Mouse (Mus musculus): Measurements from ENCODE around the gene Tesk2. TPM values are rescaled to one million over a fixed set of nuclear protein-coding genes. Genes with fewer than 3 reads are reported as not detected.

Tesk2 gene
- polyA plus RNA-seq, 1 experiment from 2014 or later = 12.5 TPM

DNA sequence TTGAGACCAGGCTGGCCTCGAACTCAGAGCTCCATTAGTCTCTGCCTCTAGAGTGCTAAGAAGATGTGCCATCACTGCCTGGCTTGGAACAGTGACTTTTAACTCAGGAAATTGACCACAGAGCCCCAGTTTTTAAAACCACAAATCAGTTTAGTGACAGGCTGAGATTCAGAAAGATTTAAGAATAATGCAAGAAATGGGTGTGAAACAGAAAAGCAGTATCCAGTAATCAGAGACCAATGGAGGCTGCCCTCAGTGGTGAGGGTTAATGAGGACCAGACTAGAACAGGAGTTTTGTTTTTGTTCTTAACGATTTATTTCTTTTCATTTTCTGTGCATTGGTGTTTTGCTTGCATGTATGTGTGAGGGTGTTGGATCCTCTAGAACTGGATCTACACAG is 36.1 kb upstream of the Tesk2 start:
- peak overlapping the region; percentile 84; the same call in 1 of the 2 replicates for H3K27ac ChIP-seq (replicated peaks; ENCODE audit: low read depth, low read length)
- H3K4me2 ChIP-seq (ENCODE audit: low read depth, severe bottlenecking) = no peak overlapping the region
- peaks cover 6% of the 10 kb centered on the region; the same call in 1 of the 2 replicates for H3K4me1 ChIP-seq (ENCODE audit: control insufficient read depth, insufficient read depth, low read length)
- H3K27me3 ChIP-seq (ENCODE audit: control insufficient read depth, insufficient read depth, low read length) = no peaks in the 10 kb centered on the region
- WGBS = 66% methylated on average over 2 of the region's 2 CpGs
- DNase-seq (ENCODE audit: low spot score) (no peak), ATAC-seq (ENCODE audit: insufficient number of reproducible peaks, low FRiP score, low TSS enrichment, low read depth) (no peak)
- no peak overlapping the region; the same call in 1 of the 2 replicates for H3K9ac ChIP-seq (ENCODE audit: low read length)
- H3K36me3 ChIP-seq (ENCODE audit: control insufficient read depth, insufficient read depth, low read length) = peaks cover 3% of the 10 kb centered on the region; the same call in 1 of the 2 replicates
- H3K4me3 ChIP-seq (ENCODE audit: low read depth, low read length) = peak overlapping the region; percentile 53; the same call in 1 of the 2 replicates
- H3K9me3 ChIP-seq (ENCODE audit: control insufficient read depth, low read length) = no peaks in the 10 kb centered on the region

GRCm38 (mm10) chr4:116685402-116686061 is 35.2 kb upstream of the Tesk2 start, which contains the start of gene Prdx1:
Gene Prdx1, plus strand, starts transcription at chr4:116685544.
- DNase-seq (ENCODE audit: low spot score) (peak; percentile 98), ATAC-seq (ENCODE audit: insufficient number of reproducible peaks, low FRiP score, low TSS enrichment, low read depth) (peak; percentile 94)
- Histone ChIP-seq H3K27me3 (ENCODE audit: control insufficient read depth, insufficient read depth, low read length) (no peaks in the 10 kb centered on the region), H3K4me2 (ENCODE audit: low read depth, severe bottlenecking) (peak within 1 kb of the TSS; percentile 65), H3K36me3 (ENCODE audit: control insufficient read depth, insufficient read depth, low read length) (peaks cover 3% of the 10 kb centered on the region; the same call in 1 of the 2 replicates), H3K4me3 (ENCODE audit: low read depth, low read length) (peak within 1 kb of the TSS; percentile 53), H3K9ac (ENCODE audit: low read length) (peak within 1 kb of the TSS; percentile 75), H3K4me1 (ENCODE audit: control insufficient read depth, insufficient read depth, low read length) (peaks cover 6% of the 10 kb centered on the region; the same call in 1 of the 2 replicates), H3K27ac (replicated peaks; ENCODE audit: low read depth, low read length) (peak within 1 kb of the TSS; percentile 84), H3K9me3 (ENCODE audit: control insufficient read depth, low read length) (no peaks in the 10 kb centered on the region)
- under 1% methylated on average over 56 of the region's 56 CpGs for WGBS

DNA sequence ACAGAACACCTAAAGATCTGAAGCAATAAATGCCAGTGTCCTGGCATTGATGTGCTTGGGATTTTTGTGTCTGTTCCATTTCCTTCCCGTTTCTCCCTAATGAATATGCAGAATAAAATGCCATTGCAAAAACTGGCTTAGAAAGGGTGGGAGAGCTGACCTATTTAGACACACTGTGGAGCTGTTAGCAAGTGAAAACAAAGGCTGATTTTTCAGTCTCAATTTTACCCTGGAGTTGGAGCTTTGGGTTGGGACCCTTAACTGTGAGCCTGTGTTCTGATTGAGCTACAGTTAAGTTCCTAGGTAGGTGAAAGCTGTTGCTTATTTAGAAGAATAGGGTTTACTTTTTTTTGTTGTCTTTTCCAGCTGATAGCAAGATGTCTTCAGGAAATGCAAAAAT is 33.7 kb upstream of the Tesk2 start:
- ATAC-seq (ENCODE audit: insufficient number of reproducible peaks, low FRiP score, low TSS enrichment, low read depth) = no peak
- Histone ChIP-seq H3K4me3 (ENCODE audit: low read depth, low read length) (peak overlapping the region; percentile 53; the same call in 1 of the 2 replicates), H3K9me3 (ENCODE audit: control insufficient read depth, low read length) (no peaks in the 10 kb centered on the region), H3K4me1 (ENCODE audit: control insufficient read depth, insufficient read depth, low read length) (peaks cover 6% of the 10 kb centered on the region; the same call in 1 of the 2 replicates), H3K9ac (ENCODE audit: low read length) (no peak overlapping the region; the same call in 1 of the 2 replicates), H3K4me2 (ENCODE audit: low read depth, severe bottlenecking) (peak overlapping the region; percentile 65), H3K36me3 (ENCODE audit: control insufficient read depth, insufficient read depth, low read length) (peaks cover 6% of the 10 kb centered on the region; the same call in 1 of the 2 replicates), H3K27me3 (ENCODE audit: control insufficient read depth, insufficient read depth, low read length) (no peaks in the 10 kb centered on the region), H3K27ac (replicated peaks; ENCODE audit: low read depth, low read length) (no peak overlapping the region)
- DNase-seq (ENCODE audit: low spot score) = no peak
- 39% methylated on average over 1 of the region's 1 CpGs for WGBS

GRCm38 (mm10) chr4:116689309-116689876 is 31.4 kb upstream of the Tesk2 start:
- DNase-seq (ENCODE audit: low spot score) = no peak
- Histone ChIP-seq H3K4me1 (ENCODE audit: control insufficient read depth, insufficient read depth, low read length) (peaks cover 6% of the 10 kb centered on the region; the same call in 1 of the 2 replicates), H3K4me2 (ENCODE audit: low read depth, severe bottlenecking) (no peak overlapping the region), H3K36me3 (ENCODE audit: control insufficient read depth, insufficient read depth, low read length) (peaks cover 14% of the 10 kb centered on the region), H3K27ac (replicated peaks; ENCODE audit: low read depth, low read length) (no peak overlapping the region), H3K9me3 (ENCODE audit: control insufficient read depth, low read length) (no peaks in the 10 kb centered on the region), H3K27me3 (ENCODE audit: control insufficient read depth, insufficient read depth, low read length) (no peaks in the 10 kb centered on the region), H3K4me3 (ENCODE audit: low read depth, low read length) (no peak overlapping the region), H3K9ac (ENCODE audit: low read length) (no peak overlapping the region)
- WGBS = 85% methylated on average over 4 of the region's 4 CpGs
- no peak for ATAC-seq (ENCODE audit: insufficient number of reproducible peaks, low FRiP score, low TSS enrichment, low read depth)

DNA sequence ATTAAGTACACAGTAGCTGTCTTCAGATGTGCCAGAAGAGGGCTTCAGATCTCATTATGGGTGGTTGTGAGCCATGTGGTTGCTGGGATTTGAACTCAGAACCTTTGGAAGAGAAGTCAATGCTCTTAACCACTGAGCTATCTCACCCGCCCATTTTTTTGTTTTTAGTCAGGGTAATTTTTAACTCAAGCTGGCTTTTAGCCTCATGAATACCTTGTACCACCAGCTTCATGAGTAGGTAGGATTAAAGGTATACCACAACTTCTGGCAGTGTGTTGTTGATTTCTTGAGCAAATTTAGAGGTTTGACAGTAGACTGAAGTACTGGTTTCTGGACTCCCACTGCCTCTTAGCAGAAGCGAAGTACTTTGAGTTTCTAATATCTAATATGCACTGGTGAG is 28.6 kb upstream of the Tesk2 start:
- ATAC-seq (ENCODE audit: insufficient number of reproducible peaks, low FRiP score, low TSS enrichment, low read depth) (no peak), DNase-seq (ENCODE audit: low spot score) (no peak)
- Histone ChIP-seq H3K4me1 (ENCODE audit: control insufficient read depth, insufficient read depth, low read length) (no peaks in the 10 kb centered on the region), H3K36me3 (ENCODE audit: control insufficient read depth, insufficient read depth, low read length) (peaks cover 19% of the 10 kb centered on the region), H3K9ac (ENCODE audit: low read length) (no peak overlapping the region), H3K4me2 (ENCODE audit: low read depth, severe bottlenecking) (no peak overlapping the region), H3K27me3 (ENCODE audit: control insufficient read depth, insufficient read depth, low read length) (no peaks in the 10 kb centered on the region), H3K9me3 (ENCODE audit: control insufficient read depth, low read length) (no peaks in the 10 kb centered on the region), H3K4me3 (ENCODE audit: low read depth, low read length) (no peak overlapping the region), H3K27ac (replicated peaks; ENCODE audit: low read depth, low read length) (no peak overlapping the region)
- WGBS = 87% methylated on average over 2 of the region's 2 CpGs

DNA sequence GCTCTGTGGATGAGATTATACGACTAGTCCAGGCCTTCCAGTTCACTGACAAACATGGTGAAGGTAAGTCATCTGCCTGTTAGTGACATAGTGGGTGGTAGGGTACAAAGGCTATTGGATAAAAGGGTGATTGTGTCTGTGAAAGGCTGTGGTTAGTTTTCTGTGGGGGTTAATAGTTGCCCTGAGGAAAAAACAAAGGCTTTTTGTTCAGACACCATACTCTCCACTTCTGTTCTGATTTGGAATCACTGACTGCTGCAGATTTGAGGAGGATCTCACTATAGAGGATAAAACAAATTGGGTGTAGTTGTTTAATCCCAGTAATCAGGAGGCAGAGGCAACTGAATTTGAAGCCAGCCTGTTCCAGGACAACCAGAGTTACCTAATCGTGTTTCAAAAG is 27.0 kb upstream of the Tesk2 start:
- Histone ChIP-seq H3K4me2 (ENCODE audit: low read depth, severe bottlenecking) (no peak overlapping the region), H3K27me3 (ENCODE audit: control insufficient read depth, insufficient read depth, low read length) (no peaks in the 10 kb centered on the region), H3K36me3 (ENCODE audit: control insufficient read depth, insufficient read depth, low read length) (peaks cover 19% of the 10 kb centered on the region), H3K9ac (ENCODE audit: low read length) (no peak overlapping the region), H3K9me3 (ENCODE audit: control insufficient read depth, low read length) (no peaks in the 10 kb centered on the region), H3K27ac (replicated peaks; ENCODE audit: low read depth, low read length) (no peak overlapping the region), H3K4me3 (ENCODE audit: low read depth, low read length) (no peak overlapping the region), H3K4me1 (ENCODE audit: control insufficient read depth, insufficient read depth, low read length) (no peaks in the 10 kb centered on the region)
- DNase-seq (ENCODE audit: low spot score) (no peak), ATAC-seq (ENCODE audit: insufficient number of reproducible peaks, low FRiP score, low TSS enrichment, low read depth) (no peak)
- WGBS = 97% methylated on average over 2 of the region's 2 CpGs

GRCm38 (mm10) chr4:116698693-116699342 is 21.9 kb upstream of the Tesk2 start:
- H3K27me3 ChIP-seq (ENCODE audit: control insufficient read depth, insufficient read depth, low read length) = no peaks in the 10 kb centered on the region
- H3K4me1 ChIP-seq (ENCODE audit: control insufficient read depth, insufficient read depth, low read length) = no peaks in the 10 kb centered on the region
- peaks cover 12% of the 10 kb centered on the region for H3K36me3 ChIP-seq (ENCODE audit: control insufficient read depth, insufficient read depth, low read length)
- WGBS = 83% methylated on average over 2 of the region's 2 CpGs
- H3K4me2 ChIP-seq (ENCODE audit: low read depth, severe bottlenecking) = no peak overlapping the region
- H3K9ac ChIP-seq (ENCODE audit: low read length) = no peak overlapping the region
- DNase-seq (ENCODE audit: low spot score) (no peak), ATAC-seq (ENCODE audit: insufficient number of reproducible peaks, low FRiP score, low TSS enrichment, low read depth) (no peak)
- no peak overlapping the region for H3K27ac ChIP-seq (replicated peaks; ENCODE audit: low read depth, low read length)
- H3K4me3 ChIP-seq (ENCODE audit: low read depth, low read length) = no peak overlapping the region
- H3K9me3 ChIP-seq (ENCODE audit: control insufficient read depth, low read length) = no peaks in the 10 kb centered on the region

GRCm38 (mm10) chr4:116700964-116701363 is 19.8 kb upstream of the Tesk2 start:
- Histone ChIP-seq H3K4me2 (ENCODE audit: low read depth, severe bottlenecking) (no peak overlapping the region), H3K27me3 (ENCODE audit: control insufficient read depth, insufficient read depth, low read length) (no peaks in the 10 kb centered on the region), H3K27ac (replicated peaks; ENCODE audit: low read depth, low read length) (no peak overlapping the region), H3K9me3 (ENCODE audit: control insufficient read depth, low read length) (no peaks in the 10 kb centered on the region), H3K36me3 (ENCODE audit: control insufficient read depth, insufficient read depth, low read length) (peaks cover 8% of the 10 kb centered on the region), H3K4me1 (ENCODE audit: control insufficient read depth, insufficient read depth, low read length) (no peaks in the 10 kb centered on the region), H3K4me3 (ENCODE audit: low read depth, low read length) (no peak overlapping the region), H3K9ac (ENCODE audit: low read length) (no peak overlapping the region)
- DNase-seq (ENCODE audit: low spot score) (no peak), ATAC-seq (ENCODE audit: insufficient number of reproducible peaks, low FRiP score, low TSS enrichment, low read depth) (no peak)
- 72% methylated on average over 1 of the region's 1 CpGs for WGBS

Measured in limb, embryonic 11.5 days (tissue).